Mouse (Mus musculus) thymus, postnatal 36 days (tissue): ENCODE measurements around the gene Rhbdf1.

ENCODE experiments used
- DNase-seq, 2 experiments: peaks; one replicate each; pipeline ENCODE4 v3.0.0; 2022; ENCODE audit warnings: mixed read lengths in 2 of 2

The Rhbdf1 gene

DNA sequence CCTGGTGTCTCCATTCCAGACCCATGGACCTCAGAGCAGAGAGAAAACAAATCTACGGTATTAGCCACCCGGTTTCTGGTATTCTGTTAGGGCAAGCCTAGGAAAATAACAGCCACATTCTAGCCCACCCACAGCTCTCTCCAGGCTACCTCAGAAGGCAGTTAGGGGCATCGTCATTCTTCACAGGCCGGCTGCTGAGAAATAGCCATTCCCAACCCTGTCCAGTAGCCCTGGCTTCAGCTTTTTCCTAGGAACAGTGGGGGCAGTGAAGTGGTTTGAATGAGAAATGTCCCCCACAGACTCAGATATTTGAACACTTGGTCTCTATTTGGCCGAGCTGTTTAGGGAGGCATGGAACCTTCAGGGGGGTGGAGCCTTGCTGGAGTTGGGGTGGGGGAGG lies 32.7 kb downstream of the Rhbdf1 start:
- DNase-seq, result no peak

DNA sequence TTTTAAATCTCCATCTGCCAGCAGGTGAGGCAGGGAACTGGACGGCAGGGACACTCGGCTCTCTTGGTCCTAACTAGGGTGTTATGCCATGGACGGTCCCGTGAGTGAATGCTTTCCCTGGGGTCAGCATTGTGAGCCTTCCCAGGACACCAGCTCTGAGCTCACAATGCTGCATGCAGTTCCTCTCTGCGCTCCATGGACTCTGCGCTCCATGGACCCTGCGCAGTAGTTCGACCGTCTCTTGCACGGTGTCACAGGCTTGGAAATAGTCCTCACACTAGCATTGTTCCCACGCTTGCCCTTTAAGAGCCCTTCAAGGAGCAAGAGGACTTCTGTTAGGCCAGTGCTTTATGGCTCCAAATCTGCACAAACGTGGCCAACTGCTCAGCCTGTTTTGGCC lies 33.2 kb downstream of the Rhbdf1 start:
- no peak for DNase-seq

DNA sequence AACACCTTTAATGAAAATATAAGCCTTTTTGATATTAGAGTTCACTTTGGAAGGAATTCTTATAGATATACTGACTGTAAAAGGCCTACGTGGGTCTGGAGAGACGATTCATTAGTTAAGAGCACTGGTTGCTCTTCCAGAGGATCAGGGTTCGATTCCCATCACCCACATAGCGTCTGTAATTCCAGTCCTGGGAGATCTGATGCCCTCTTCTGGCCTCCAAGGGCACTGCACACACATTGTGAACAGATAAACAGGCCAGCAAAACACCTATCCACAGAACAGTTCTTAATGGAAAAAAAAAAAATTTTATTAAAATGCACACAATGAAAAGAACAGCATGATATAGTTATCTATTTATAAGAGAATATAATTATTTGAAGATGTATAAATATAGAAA lies 34.8 kb downstream of the Rhbdf1 start:
- DNase-seq, result no peak

DNA sequence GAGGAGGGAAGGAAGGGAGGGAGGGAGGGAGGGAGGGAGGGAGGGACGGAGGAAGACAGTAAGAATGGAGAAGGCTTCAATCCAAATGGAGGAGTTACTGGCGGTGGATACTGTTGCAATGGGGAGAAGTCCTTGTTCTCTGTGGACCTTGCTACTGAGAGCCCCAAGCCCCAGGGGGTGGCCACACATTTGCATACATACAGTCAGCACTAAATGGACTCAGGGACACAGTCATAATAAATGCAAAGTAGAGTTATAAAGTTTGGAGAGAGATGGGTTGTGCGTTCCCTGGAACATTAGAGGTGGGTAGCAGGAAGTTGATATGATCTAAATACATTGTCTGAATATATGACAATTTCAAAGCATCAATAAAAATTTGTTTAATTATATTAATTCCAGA lies 36.1 kb downstream of the Rhbdf1 start:
- DNase-seq, result no peak

DNA sequence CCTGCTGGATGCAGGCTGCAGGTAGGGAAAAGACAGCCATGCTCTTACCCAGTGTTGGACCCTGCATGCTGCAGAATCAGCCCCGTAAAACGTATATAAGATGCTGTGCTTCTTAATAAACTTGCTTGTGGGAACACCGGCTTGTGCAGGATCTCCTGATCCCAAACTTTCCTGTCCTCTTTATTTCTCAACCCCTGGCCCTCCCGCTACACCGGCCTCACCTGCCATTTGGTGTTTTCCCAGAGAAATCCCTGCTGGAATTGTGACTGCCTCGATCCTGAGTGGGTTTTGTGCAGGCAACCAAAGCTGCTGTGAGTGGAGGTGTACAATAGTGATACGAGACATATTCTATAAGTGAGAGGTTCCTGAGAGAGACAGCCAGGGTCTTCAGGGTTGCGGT lies 37.6 kb downstream of the Rhbdf1 start:
- no peak for DNase-seq

DNA sequence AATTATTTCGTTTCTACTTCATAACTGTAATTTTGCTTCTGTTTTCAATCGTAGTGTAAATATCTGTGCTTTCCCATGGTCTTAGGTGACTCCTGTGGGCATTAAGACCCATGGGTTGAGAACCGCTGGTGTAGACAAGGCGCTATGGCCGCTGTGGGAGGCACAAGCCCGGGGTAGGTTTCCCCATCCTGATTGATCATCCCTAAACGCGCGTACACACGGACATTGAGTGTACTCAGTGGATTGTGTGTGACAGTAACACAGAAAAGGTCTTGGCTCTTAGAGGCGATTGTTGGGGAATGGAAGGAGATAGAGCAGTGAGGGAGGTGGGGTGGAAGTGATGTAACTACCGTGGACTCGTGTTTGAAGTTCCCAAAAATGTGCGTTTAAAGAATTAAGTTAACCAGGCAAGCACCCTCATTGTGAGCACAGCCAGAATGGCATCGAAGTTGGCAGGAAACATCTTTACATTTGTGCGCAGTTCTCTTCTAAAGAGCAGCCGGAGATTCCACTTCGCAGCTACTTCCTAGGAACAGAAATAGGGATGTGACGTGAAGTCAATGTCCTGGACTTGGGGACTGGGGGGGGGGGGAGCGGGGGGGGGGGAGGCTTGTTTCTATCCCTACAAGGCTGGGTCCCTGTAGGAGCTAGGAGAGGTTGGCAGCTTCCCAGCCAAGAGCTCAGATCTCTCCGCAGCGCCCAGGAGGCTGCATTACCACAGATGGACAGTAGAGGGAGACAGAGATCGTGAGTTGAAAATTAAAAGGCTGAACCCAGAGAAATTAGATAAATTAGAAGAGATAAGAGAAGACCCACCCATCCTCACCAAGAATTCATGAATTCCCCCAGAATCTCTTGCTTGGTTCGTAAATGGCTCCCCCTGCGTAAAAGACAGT lies 39.9 kb downstream of the Rhbdf1 start:
- DNase-seq, result peak; percentile 54 to 72

DNA sequence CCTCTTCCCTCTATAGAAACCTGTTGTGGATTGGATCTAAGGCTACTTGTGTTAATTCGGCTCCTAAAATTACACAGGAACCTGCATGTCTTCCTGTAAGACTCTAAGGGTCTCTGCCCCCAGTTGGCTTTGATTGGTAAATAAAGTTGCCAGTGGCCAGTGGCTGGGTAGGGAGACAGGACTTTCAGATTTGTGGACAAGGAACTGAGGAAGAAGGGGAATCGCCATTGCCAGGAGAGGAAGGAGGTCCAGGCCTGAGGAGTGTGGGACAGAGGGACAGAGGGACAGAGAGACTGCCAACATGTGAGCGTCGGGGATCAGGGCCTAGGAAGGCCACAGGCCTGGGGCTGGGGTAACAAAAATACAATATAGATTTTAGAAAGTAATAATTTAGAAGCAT lies 40.9 kb downstream of the Rhbdf1 start:
- no peak for DNase-seq

DNA sequence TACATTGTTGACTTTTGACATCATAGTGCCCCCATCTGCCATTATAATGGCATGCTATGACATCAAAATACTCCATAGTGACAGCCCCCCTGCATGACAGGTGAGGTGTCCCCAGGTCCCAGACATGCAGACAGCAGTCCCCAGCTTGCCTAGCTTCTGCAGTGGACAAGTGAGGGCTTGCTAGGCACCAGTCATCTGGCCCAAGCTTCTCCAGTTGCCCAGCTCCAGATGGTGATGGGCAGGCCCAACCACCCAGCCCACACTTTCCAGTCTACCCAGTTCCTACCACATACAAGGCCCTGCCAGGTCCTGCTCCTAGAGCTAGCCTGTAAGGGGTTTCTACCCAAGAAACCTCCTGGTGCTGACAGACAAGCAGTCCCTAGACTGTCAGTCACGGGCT lies 43.6 kb downstream of the Rhbdf1 start:
- DNase-seq, result no peak

DNA sequence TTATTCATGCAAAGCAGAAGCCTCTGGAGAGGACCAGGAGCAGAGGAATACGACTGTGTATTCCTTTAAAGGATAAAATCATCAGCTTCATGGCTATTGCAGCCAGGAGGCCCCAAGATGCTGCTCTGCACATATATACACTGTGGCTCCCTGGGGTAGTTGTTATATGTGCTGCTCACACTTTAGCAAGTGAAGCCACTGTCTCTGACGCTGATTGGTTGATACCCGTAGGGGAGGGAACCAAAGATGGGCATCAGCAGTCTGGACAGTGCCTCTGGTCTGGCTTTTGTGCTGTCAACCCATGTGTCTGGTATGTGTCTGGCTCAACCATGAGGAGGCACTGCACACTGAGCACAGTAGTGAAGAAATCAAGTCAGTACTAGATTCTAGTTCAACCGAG lies 55.4 kb downstream of the Rhbdf1 start:
- no peak for DNase-seq

DNA sequence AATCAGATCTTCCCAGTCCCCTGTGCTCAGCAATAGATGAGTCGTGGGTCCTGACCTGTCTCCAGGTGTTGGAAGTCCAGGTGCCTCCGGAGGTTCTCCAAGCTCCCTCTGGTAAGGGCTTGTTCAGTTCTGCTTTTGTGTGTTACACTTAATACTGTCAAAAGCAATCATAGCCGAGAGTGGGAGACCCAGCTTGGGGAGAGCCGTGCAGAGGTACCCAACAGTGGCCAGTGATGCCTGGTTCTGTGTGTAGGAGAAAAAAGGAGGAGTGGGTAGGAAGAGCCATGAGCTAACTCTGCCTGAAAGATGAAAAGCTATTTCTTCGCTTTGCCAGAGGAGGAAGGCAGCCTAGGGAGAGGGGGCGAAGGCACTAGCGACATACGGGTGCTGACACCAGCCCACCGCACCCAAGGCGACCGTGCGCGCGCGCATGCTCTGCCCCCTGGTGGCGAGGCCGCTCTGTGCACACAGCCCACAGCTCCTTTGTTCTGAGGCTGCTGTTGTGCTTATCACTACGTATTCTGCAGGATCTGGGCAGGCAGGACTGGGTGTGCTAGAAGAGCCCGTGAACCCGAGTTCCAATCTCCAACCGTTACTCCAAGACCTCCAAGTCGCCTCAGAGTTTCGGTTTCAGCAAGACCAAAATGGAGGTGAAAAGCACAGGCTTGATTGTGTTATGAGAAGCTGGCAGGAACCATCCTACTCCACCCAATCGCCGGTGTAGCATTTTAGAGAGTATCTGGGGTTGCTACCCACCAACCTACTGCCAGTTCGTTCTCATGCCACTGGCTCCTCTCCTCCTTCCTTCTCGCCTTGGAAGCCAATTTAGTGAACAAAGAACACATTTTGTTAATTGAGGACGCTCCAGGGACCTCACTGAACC lies 59.9 kb downstream of the Rhbdf1 start:
- DNase-seq, result peak; percentile 90 to 93

DNA sequence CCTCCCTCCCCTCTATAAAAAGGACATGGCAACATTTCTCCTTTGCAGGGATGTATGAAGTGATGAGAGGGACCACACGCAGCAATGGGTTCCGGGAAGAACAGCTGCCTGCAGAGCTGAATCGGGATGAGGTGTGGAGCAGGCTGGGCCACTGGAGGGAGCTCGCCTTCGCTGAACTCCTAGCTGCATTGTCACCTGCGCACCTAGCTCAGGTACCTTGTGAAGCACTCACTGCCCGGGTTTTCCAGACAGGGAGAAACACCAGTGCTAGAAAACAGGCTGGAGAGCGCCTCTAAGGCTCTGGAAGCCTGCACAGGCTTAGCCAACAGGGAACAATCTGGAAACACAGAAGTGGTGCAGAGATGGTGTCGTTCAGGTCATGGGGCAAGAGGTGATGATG lies 60.6 kb downstream of the Rhbdf1 start:
- DNase-seq, result peak in 1 of 2 experiments; percentile 40

DNA sequence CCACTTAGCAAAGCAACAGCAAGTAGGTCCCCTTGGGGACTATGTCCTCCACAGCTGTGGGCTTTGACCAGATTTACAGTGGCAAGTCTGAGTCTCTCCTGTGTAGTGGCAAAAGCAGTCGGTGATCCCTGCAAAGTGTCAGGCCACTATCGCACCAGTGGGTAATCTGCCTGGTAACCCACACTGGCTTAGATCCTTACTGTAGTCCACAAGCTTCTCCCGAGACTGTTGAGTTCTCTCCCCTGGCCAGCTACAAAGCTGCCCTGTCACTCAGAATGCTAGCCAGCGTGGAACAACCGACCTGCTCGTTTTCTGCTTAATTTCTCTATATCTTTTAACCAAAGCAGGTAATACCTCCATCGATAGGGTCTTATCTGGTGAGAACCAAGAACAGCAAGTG lies 61.8 kb downstream of the Rhbdf1 start:
- no peak for DNase-seq
